Mouse (Mus musculus) duodenum, adult 2 months (tissue): ENCODE results near the gene Mtln. TPM values are rescaled to one million over a fixed set of nuclear protein-coding genes. Genes with fewer than 3 reads are reported as not detected.

Experiments used
- polyA plus RNA-seq: library from polyadenylated mRNA; depleted of rRNA; stranded (reverse); fragments of >200 nt; gene quantifications from 2 replicates; pipeline ENCODE4 v1.2.3, GENCODE M21; 2012; ENCODE audit warnings: low replicate concordance; rRNA removed

Gene Mtln
- 23.0 and 68.3 TPM in 2 replicates for polyA plus RNA-seq

DNA sequence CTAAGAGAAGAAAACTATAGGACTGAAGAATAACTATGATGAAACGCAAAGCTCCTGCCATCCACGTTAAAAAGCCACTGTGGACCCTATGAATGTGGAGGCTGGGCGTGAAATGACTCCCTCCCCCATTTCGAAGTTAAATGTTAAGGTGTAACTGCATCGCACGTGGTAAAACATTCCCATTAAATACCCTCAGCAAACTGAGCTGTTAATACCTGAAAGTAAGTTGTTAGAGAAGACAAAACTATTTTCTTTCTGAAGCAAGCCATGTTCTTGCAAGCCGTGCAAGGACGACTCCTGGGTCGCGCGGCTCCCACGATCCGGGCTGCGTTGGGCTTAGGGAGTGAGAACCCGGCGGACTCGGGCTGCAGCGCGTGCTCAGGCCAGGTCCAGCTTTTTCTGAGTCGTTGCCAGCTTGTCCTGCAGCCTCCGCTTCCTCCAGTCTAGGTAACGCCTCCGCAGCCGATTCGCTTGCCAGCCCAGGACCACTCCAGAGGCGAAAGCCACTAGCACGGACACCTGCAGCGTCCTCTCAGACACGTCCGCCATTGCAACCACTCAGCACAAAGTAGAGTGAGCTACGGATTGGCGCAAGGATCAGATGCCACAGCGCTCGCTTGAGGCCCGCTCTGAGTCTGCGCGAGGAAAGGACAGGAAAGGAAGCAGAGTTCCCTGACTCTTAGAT, at the start of gene Mtln:
Gene Mtln (minus strand): TSS at position 570 of the 685 bp plus-strand sequence.

GRCm38 (mm10) chr2:127838576-127838975, 46.3 kb upstream of the Mtln start, which contains the start of gene Acoxl:
Acoxl (plus strand) TSS chr2:127838876.

DNA sequence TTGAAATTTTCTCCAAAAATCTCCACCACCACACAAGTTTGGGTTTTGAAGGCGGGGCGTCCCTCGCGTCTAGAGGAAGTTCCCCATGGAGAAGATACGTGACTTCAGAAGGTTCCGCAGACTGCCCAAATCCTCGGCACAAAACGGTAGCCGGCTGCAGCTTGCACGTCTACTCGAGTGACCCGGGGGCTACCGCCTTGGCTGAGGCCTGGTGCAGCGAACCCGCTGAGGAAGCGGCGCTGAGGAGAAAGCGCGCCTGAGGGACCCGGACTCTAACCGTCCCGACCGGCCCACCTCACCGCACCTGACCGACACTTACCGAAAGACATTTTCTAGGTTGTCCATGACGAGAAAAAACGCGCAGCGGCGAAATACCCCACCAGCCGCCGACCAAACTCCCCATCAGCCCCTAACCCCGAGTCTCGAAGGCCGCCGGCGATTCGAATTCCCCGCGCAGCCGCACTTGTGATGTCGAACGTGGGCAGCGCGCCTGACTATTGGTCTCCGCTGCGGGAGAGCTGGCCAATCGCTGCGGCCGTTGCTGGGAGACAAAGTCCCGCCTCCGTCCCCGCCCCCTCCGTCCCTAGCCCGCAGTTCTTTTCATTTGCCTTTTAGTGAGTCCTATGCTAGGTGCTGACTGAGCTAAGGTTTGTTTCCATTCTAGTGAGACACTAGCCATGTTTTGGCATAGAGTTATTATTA, 39.3 kb upstream of the Mtln start, which contains the start of gene Bub1:
Gene Bub1 (minus strand): TSS at position 465 of the 702 bp plus-strand sequence.

GRCm38 (mm10) chr2:127788440-127789116, 3.7 kb downstream of the Mtln start, which contains the start of gene Nphp1:
Nphp1 (minus strand) TSS chr2:127788897.

Other genes starting within 250 kb of the Mtln start
- 0.47 and 0.92 TPM in 2 replicates for gene Zfp661, start 205.4 kb downstream of the Mtln start, polyA plus RNA-seq
- 32.2 and 37.8 TPM in 2 replicates for gene Mrps5, start 205.3 kb downstream of the Mtln start, polyA plus RNA-seq
- 0.27 and 9.9 TPM in 2 replicates for gene Mal, start 135.8 kb downstream of the Mtln start, polyA plus RNA-seq
- 254 and 463 TPM in 2 replicates for gene Mall, start 62.6 kb downstream of the Mtln start, polyA plus RNA-seq
- gene Nphp1, start 3.6 kb downstream of the Mtln start, polyA plus RNA-seq = 1.2 and 1.7 TPM in 2 replicates
- 0.13 and 0.44 TPM in 2 replicates for gene Bub1, start 39.4 kb upstream of the Mtln start, polyA plus RNA-seq
- gene Acoxl, start 46.4 kb upstream of the Mtln start, polyA plus RNA-seq = 0.25 TPM in 1 of 2 replicates, not detected in the other